Mouse (Mus musculus) hindbrain, embryonic 12.5 days (tissue): ENCODE data around the gene Agap3. TPM values are rescaled to one million over a fixed set of nuclear protein-coding genes. Genes with fewer than 3 reads are reported as not detected.

ENCODE experiments used
- ATAC-seq: fragments of 200-750 bp; cut with Nextera tagmentation; 2 replicates; pipeline ENCODE4 v1.8.0; 2017; ENCODE audit warnings: moderate TSS enrichment; ENCODE audit not compliant: low FRiP score
- H3K27ac ChIP-seq: fragments of 300-500 bp; sonication (generic); 2 replicates; pipeline ENCODE4 v1.5.1; 2016; ENCODE audit warnings: mild to moderate bottlenecking
- H3K27me3 ChIP-seq: fragments of 300-500 bp; sonication (generic); 2 replicates; pipeline ENCODE4 v1.6.1; 2016; ENCODE audit warnings: mild to moderate bottlenecking
- H3K36me3 ChIP-seq: fragments of 300-500 bp; sonication (generic); 2 replicates; pipeline ENCODE4 v1.6.1; 2016; ENCODE audit warnings: mild to moderate bottlenecking
- H3K4me1 ChIP-seq: fragments of 300-500 bp; sonication (generic); 2 replicates; pipeline ENCODE4 v1.6.1; 2016
- H3K4me2 ChIP-seq: fragments of 300-500 bp; sonication (generic); replicated peaks from 2 replicates; pipeline ENCODE4 v1.6.1; 2016; ENCODE audit warnings: mild to moderate bottlenecking
- H3K4me3 ChIP-seq: fragments of 300-500 bp; sonication (generic); 2 replicates; pipeline ENCODE4 v1.5.1; 2016; ENCODE audit warnings: mild to moderate bottlenecking
- H3K9ac ChIP-seq: fragments of 300-500 bp; sonication (generic); 2 replicates; pipeline ENCODE4 v1.6.1; 2016; ENCODE audit warnings: mild to moderate bottlenecking, moderate library complexity
- H3K9me3 ChIP-seq: fragments of 300-500 bp; sonication (generic); replicated peaks from 2 replicates; pipeline ENCODE4 v1.6.1; 2016; ENCODE audit warnings: mild to moderate bottlenecking
- WGBS: fragments of 180-500 bp; shearing (Covaris S2); methylation state at CpG from one replicate; pipeline ENCODE4 v1.1.7; 2016; 5-methylcytosine and 5-hydroxymethylcytosine counted together
- polyA plus RNA-seq: library from polyadenylated mRNA; unstranded; fragments of >200 nt; fragmentation: Nextera tagmentation; extraction: Ambion mirVana; gene quantifications from 2 replicates; pipeline ENCODE4 v1.2.1, GENCODE M21; 2016

The Agap3 gene
- polyA plus RNA-seq, 1 experiment from 2014 or later: 86.2 TPM

GRCm38 (mm10) chr5:24533391-24533790, 81.4 kb downstream of the Agap3 start:
- 60% methylated on average over 11 of the region's 11 CpGs for WGBS
- Histone ChIP-seq H3K4me1 (0 out of 2 replicates have a peak, but pooled peaks cover 8% of the 10 kb centered on the region), H3K9me3 (no peaks in the 10 kb centered on the region), H3K27me3 (peaks cover 46% of the 10 kb centered on the region), H3K9ac (0 out of 2 replicates have a peak overlapping the region, but pooled peaks have one; percentile 8), H3K4me2 (no peak overlapping the region), H3K4me3 (no peak overlapping the region), H3K27ac (no peak overlapping the region), H3K36me3 (no peaks in the 10 kb centered on the region)
- no peak for ATAC-seq

DNA sequence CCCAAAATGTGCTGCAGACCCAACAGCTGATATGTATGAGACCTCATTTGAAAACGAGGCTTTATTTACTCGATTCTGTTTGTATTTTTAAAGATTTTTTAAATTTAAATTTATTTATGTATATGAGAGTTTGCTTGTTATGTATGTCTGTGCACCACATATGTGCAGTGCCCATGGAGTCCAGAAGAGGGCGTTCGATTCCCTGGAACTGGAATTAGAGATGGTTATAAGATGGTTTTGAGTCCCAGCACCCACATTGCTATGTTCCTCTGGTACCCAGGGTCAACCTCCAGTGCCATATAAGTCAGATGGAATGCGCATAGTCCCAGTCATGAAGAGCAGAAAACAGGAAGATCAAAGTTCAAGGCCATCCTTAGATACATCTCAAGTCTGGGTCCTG, 82.3 kb downstream of the Agap3 start:
- Histone ChIP-seq H3K36me3 (no peaks in the 10 kb centered on the region), H3K4me1 (0 out of 2 replicates have a peak, but pooled peaks cover 7% of the 10 kb centered on the region), H3K4me2 (no peak overlapping the region), H3K4me3 (no peak overlapping the region), H3K27me3 (peaks cover 37% of the 10 kb centered on the region), H3K27ac (no peak overlapping the region), H3K9ac (no peak overlapping the region), H3K9me3 (no peaks in the 10 kb centered on the region)
- 60% methylated on average over 5 of the region's 5 CpGs for WGBS
- no peak for ATAC-seq

GRCm38 (mm10) chr5:24535731-24536130, 83.8 kb downstream of the Agap3 start:
- peaks cover 11% of the 10 kb centered on the region for H3K4me1 ChIP-seq
- H3K4me3 ChIP-seq: no peak overlapping the region
- no peak overlapping the region for H3K4me2 ChIP-seq
- peaks cover 27% of the 10 kb centered on the region for H3K27me3 ChIP-seq
- H3K36me3 ChIP-seq: no peaks in the 10 kb centered on the region
- WGBS: 79% methylated on average over 3 of the region's 3 CpGs
- H3K9me3 ChIP-seq: no peaks in the 10 kb centered on the region
- no peak overlapping the region for H3K9ac ChIP-seq
- no peak overlapping the region for H3K27ac ChIP-seq
- no peak for ATAC-seq

DNA sequence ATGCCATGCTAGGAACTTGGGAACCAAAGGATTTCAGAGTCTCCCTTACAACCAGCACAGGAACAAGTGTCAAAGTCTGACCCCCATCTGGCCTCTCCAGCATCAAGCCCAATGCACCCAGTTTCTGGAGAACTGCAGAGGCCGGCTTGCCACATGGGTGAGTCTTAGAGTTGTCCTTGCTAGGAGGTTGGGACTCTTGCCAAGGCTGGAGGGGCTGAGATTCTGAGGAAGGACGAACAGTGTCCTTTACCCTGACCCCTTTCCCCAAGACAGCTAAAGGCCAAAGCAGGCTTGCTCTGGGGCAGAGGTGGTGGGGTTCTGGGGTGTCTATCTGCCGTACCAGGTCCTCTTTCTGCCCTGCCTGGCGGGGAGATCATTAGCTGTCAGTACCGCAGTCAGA, 84.5 kb downstream of the Agap3 start:
- Histone ChIP-seq H3K27me3 (peaks cover 22% of the 10 kb centered on the region), H3K4me1 (peaks cover 17% of the 10 kb centered on the region), H3K4me3 (no peak overlapping the region), H3K27ac (no peak overlapping the region), H3K36me3 (no peaks in the 10 kb centered on the region), H3K4me2 (no peak overlapping the region), H3K9me3 (no peaks in the 10 kb centered on the region), H3K9ac (no peak overlapping the region)
- no peak for ATAC-seq
- 82% methylated on average over 5 of the region's 5 CpGs for WGBS

GRCm38 (mm10) chr5:24537618-24538017, 85.6 kb downstream of the Agap3 start:
- Histone ChIP-seq H3K27ac (no peak overlapping the region), H3K9ac (no peak overlapping the region), H3K27me3 (peaks cover 16% of the 10 kb centered on the region; the same call in 1 of the 2 replicates), H3K4me2 (no peak overlapping the region), H3K4me3 (no peak overlapping the region), H3K36me3 (no peaks in the 10 kb centered on the region), H3K4me1 (peaks cover 17% of the 10 kb centered on the region), H3K9me3 (no peaks in the 10 kb centered on the region)
- 66% methylated on average over 16 of the region's 16 CpGs for WGBS
- no peak; the same call in 1 of the 2 replicates for ATAC-seq

- H3K36me3 ChIP-seq: no peaks in the 10 kb centered on the region
- ATAC-seq: no peak
- H3K27ac ChIP-seq: no peak overlapping the region
- 74% methylated on average over 22 of the region's 22 CpGs for WGBS
- peaks cover 17% of the 10 kb centered on the region for H3K4me1 ChIP-seq
- no peak overlapping the region for H3K4me3 ChIP-seq
- H3K9ac ChIP-seq: no peak overlapping the region
- no peaks in the 10 kb centered on the region for H3K9me3 ChIP-seq
- H3K4me2 ChIP-seq: no peak overlapping the region
- H3K27me3 ChIP-seq: peaks cover 5% of the 10 kb centered on the region; the same call in 1 of the 2 replicates
Measured at GRCm38 (mm10) chr5:24539571-24540296, 87.8 kb downstream of the Agap3 start.

GRCm38 (mm10) chr5:24540387-24541143, 88.6 kb downstream of the Agap3 start, which contains the start of gene Asb10:
TSS of gene Asb10 (minus strand) at chr5:24540978.
- peak within 1 kb of the TSS; percentile 12; the same call in 1 of the 2 replicates for H3K27ac ChIP-seq
- WGBS: 47% methylated on average over 14 of the region's 14 CpGs
- H3K9ac ChIP-seq: no peak within 1 kb of the TSS
- H3K9me3 ChIP-seq: no peaks in the 10 kb centered on the region
- no peak for ATAC-seq
- peak within 1 kb of the TSS; percentile 25; the same call in 1 of the 2 replicates for H3K4me2 ChIP-seq
- peaks cover 17% of the 10 kb centered on the region for H3K4me1 ChIP-seq
- no peak within 1 kb of the TSS for H3K4me3 ChIP-seq
- H3K36me3 ChIP-seq: no peaks in the 10 kb centered on the region
- peaks cover 5% of the 10 kb centered on the region; the same call in 1 of the 2 replicates for H3K27me3 ChIP-seq

GRCm38 (mm10) chr5:24541144-24541569, 89.2 kb downstream of the Agap3 start:
- no peak for ATAC-seq
- peak overlapping the region; percentile 25; the same call in 1 of the 2 replicates for H3K4me2 ChIP-seq
- whole genome bisulfite sequencing: 50% methylated on average over 6 of the region's 6 CpGs

DNA sequence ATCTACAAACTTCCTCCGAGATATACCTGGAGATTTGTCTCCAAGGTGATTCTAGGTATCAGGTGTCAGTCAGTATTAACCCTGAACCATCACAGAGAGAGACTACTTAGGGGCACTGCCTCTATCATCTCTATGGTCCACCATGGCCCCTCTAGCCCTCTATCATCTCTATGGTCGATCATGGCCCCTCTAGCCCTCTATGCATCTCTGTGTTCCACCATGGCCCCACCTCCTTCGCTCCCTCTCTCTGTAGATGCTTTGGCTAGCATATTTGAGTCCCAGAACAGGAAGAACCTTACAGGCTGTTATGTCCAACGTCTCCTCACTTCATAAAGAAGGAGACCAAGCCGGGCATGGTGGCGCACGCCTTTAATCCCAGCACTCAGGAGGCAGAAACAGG, 90.7 kb downstream of the Agap3 start:
- Histone ChIP-seq H3K4me3 (no peak overlapping the region), H3K9me3 (no peaks in the 10 kb centered on the region), H3K9ac (no peak overlapping the region), H3K4me1 (peaks cover 13% of the 10 kb centered on the region), H3K36me3 (no peaks in the 10 kb centered on the region), H3K27ac (no peak overlapping the region), H3K27me3 (peaks cover 4% of the 10 kb centered on the region; the same call in 1 of the 2 replicates), H3K4me2 (no peak overlapping the region)
- ATAC-seq: no peak
- 77% methylated on average over 7 of the region's 7 CpGs for WGBS

More at GRCm38 (mm10) chr5:24541144-24541569, 89.2 kb downstream of the Agap3 start:
- Histone ChIP-seq H3K27ac (0 out of 2 replicates have a peak overlapping the region, but pooled peaks have one; percentile 12), H3K9me3 (no peaks in the 10 kb centered on the region), H3K27me3 (peaks cover 5% of the 10 kb centered on the region; the same call in 1 of the 2 replicates), H3K36me3 (no peaks in the 10 kb centered on the region), H3K9ac (no peak overlapping the region), H3K4me1 (peaks cover 17% of the 10 kb centered on the region), H3K4me3 (no peak overlapping the region)

DNA sequence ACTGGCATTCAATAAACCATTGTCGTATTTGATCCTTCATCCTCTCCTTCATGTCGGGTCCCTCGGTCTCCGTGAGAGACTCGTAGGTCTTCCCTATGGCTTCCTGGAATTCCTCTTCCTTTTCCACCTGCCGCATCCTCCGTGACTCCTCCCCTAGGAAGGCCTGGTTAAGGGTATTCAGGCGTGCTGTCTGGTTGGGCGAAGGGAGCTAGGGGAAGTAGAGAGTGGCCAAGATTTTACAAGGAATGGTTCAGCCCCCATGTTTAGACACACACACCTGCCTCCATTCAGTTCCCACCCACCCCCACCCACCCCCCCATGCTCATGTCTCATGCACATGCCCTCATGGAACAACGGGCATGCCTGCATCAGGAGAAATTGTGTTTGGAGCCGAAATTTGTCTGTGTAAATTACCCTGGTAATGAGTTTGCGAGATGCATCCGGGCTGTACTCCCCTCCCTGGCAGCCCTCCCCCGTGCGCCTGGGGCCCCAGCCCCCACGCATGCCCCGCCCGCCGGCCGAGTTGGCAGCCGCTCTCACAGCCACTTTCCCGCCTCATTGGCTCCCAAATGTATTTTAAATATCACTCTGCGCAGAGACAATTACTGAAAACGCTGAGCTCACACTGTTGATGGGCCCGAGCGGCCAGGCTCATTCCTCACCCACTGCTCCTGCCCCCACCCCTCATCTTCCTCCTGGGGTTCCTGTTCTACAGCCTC, 98.8 kb downstream of the Agap3 start:
- peak; percentile 82 for ATAC-seq
- Histone ChIP-seq H3K4me1 (peaks cover 16% of the 10 kb centered on the region), H3K27me3 (peaks cover 4% of the 10 kb centered on the region; the same call in 1 of the 2 replicates), H3K4me3 (no peak overlapping the region), H3K36me3 (no peaks in the 10 kb centered on the region), H3K4me2 (peak overlapping the region; percentile 35), H3K9ac (0 out of 2 replicates have a peak overlapping the region, but pooled peaks have one; percentile 20), H3K27ac (peak overlapping the region; percentile 36; the same call in 1 of the 2 replicates), H3K9me3 (no peaks in the 10 kb centered on the region)
- WGBS: 23% methylated on average over 26 of the region's 26 CpGs

- H3K9ac ChIP-seq: no peak overlapping the region
- peak overlapping the region; percentile 36; the same call in 1 of the 2 replicates for H3K27ac ChIP-seq
- peak overlapping the region; percentile 35 for H3K4me2 ChIP-seq
- H3K4me3 ChIP-seq: no peak overlapping the region
- WGBS: 44% methylated on average over 2 of the region's 2 CpGs
- ATAC-seq: no peak
- no peaks in the 10 kb centered on the region for H3K36me3 ChIP-seq
- H3K4me1 ChIP-seq: peaks cover 16% of the 10 kb centered on the region
- peaks cover 4% of the 10 kb centered on the region; the same call in 1 of the 2 replicates for H3K27me3 ChIP-seq
- no peaks in the 10 kb centered on the region for H3K9me3 ChIP-seq
Measured at GRCm38 (mm10) chr5:24551317-24551688, 99.3 kb downstream of the Agap3 start.
